Mouse (Mus musculus): ENCODE data around the gene Twf2. TPM values are rescaled to one million over a fixed set of nuclear protein-coding genes. Genes with fewer than 3 reads are reported as not detected.

Twf2 gene
- total and polyA plus RNA-seq, 3 experiments, result 66.8 to 101 TPM; not detected in 1

DNA sequence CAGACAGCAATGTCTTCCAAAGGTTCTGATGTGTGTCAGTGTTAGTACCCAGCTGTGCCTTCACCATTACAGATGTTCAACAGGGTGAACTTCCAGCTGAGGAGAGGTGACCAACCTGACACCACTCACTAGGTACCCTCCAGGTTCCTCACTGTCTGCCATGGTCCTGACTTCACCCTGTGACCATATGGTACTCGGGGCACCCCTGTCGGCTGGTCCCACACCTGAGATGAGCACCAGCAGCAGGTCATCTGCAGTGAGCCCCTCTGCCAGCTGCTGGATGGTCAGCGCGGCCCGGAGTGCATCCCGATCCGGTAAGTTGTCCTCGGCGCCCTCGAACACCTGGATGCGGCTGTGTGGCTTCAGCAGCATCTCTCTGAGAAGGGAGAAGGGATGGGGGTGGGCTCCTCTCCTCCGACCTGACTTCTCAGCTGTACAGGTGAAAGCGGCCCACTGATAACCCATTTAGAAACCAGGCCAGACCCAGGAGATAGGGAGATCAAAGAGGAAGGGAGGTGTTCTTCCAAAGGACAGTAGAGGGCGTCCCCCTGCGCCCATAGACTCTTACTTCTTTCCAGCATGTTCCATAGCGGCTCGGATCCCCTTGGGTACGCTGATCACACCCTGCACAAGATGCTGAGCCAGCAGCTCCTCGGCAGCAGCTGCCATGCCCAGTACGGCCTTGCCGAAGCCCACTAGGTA lies 45.8 kb upstream of the Twf2 start:
- Histone ChIP-seq H3K79me2 (ENCODE audit: control insufficient read depth, insufficient read depth, low read length, poor library complexity) (no peaks in the 10 kb centered on the region; the same call in 1 of the 2 replicates), H3K9me3 (replicated peaks; ENCODE audit: insufficient read depth, low read length) (no peaks in the 10 kb centered on the region), H3K9ac (ENCODE audit: control insufficient read depth, low read depth, low read length, poor library complexity, severe bottlenecking) (no peak overlapping the region), H3K4me1 (ENCODE audit: control insufficient read depth in 1 of 2, insufficient read depth in 2 of 2, low read length in 2 of 2) (peaks cover 2 to 6% of the 10 kb centered on the region in 2 experiments; a peak in 3 of 4 replicates), H3K27ac (ENCODE audit: control insufficient read depth, low read depth, low read length) (no peak overlapping the region), H3K4me3 (ENCODE audit: control insufficient read depth in 1 of 2, insufficient read depth in 1 of 2, low read depth in 2 of 2, low read length in 2 of 2) (no peak overlapping the region), H3K36me3 (ENCODE audit: control insufficient read depth in 1 of 2, insufficient read depth in 2 of 2, low read length in 2 of 2) (peaks cover 0 to 2% of the 10 kb centered on the region in 2 experiments; a peak in 1 of 4 replicates), H3K27me3 (ENCODE audit: control insufficient read depth in 1 of 2, insufficient read depth in 2 of 2, low read length in 2 of 2) (no peaks in the 10 kb centered on the region)
- no peak for DNase-seq (ENCODE audit: low read depth, low spot score)
- TF ChIP-seq MXI1 (IDR thresholded peaks at IDR 0.05; ENCODE audit: low read depth, low read length) (no peak), GATA1 (IDR thresholded peaks at IDR 0.05; ENCODE audit: low read depth, low read length) (no peak), E2F4 (IDR thresholded peaks at IDR 0.05; ENCODE audit: borderline replicate concordance, low read depth, low read length) (no peak), CHD1 (IDR thresholded peaks at IDR 0.05; ENCODE audit: low read depth, low read length) (no peak), CHD2 (IDR thresholded peaks at IDR 0.05; ENCODE audit: low read length) (no peak), RCOR1 (IDR thresholded peaks at IDR 0.05; ENCODE audit: low read depth, low read length) (no peak), POLR2AphosphoS5 (IDR thresholded peaks at IDR 0.05; ENCODE audit: borderline replicate concordance, low read depth, low read length) (no peak), UBTF (IDR thresholded peaks at IDR 0.05; ENCODE audit: borderline replicate concordance, insufficient read depth, low read depth, low read length) (no peak), POLR2A (IDR thresholded peaks at IDR 0.05; ENCODE audit: control insufficient read depth in 1 of 2, insufficient read depth in 1 of 2, low read depth in 1 of 2, low read length in 2 of 2, poor library complexity in 1 of 2) (no peak), USF2 (IDR thresholded peaks at IDR 0.05; ENCODE audit: borderline replicate concordance in 1 of 2, insufficient read depth in 1 of 2, low read depth in 1 of 2, low read length in 2 of 2) (no peak)

DNA sequence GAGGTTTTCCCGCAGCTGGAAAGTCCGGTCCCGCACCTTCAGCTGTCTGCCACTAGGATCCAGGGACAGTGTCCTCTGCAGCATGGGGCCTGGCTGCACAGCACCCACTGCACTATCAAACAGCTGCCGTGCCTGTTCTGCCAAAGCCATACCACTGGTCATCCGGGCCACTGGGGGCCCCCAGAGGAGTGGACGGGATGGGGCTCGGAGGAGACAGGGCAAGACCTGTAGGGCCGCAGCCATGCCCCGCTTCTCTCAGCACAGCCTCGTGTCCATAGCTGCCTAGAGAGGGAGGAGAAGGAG lies 45.3 kb upstream of the Twf2 start:
- Histone ChIP-seq H3K27ac (ENCODE audit: control insufficient read depth, low read depth, low read length) (no peak overlapping the region), H3K9ac (ENCODE audit: control insufficient read depth, low read depth, low read length, poor library complexity, severe bottlenecking) (no peak overlapping the region), H3K4me3 (ENCODE audit: control insufficient read depth in 1 of 2, insufficient read depth in 1 of 2, low read depth in 2 of 2, low read length in 2 of 2) (no peak overlapping the region), H3K79me2 (ENCODE audit: control insufficient read depth, insufficient read depth, low read length, poor library complexity) (no peaks in the 10 kb centered on the region; the same call in 1 of the 2 replicates), H3K9me3 (replicated peaks; ENCODE audit: insufficient read depth, low read length) (no peaks in the 10 kb centered on the region), H3K27me3 (ENCODE audit: control insufficient read depth in 1 of 2, insufficient read depth in 2 of 2, low read length in 2 of 2) (no peaks in the 10 kb centered on the region), H3K36me3 (ENCODE audit: control insufficient read depth in 1 of 2, insufficient read depth in 2 of 2, low read length in 2 of 2) (peaks cover 0 to 2% of the 10 kb centered on the region in 2 experiments; a peak in 1 of 4 replicates), H3K4me1 (ENCODE audit: control insufficient read depth in 1 of 2, insufficient read depth in 2 of 2, low read length in 2 of 2) (peaks cover 2 to 6% of the 10 kb centered on the region in 2 experiments; a peak in 3 of 4 replicates)
- no peak for DNase-seq (ENCODE audit: low read depth, low spot score)
- TF ChIP-seq SMC3 (IDR thresholded peaks at IDR 0.05; ENCODE audit: low read depth, low read length) (no peak), HCFC1 (IDR thresholded peaks at IDR 0.05; ENCODE audit: low read depth, low read length) (no peak), MEF2A (IDR thresholded peaks at IDR 0.05; ENCODE audit: extremely low read depth, insufficient replicate concordance, low read depth, low read length, poor library complexity, severe bottlenecking) (no peak), SIN3A (IDR thresholded peaks at IDR 0.05; ENCODE audit: low read length) (no peak), CHD1 (IDR thresholded peaks at IDR 0.05; ENCODE audit: low read depth, low read length) (no peak), TBP (IDR thresholded peaks at IDR 0.05; ENCODE audit: low read depth, low read length) (no peak), POLR2AphosphoS5 (IDR thresholded peaks at IDR 0.05; ENCODE audit: borderline replicate concordance, low read depth, low read length) (no peak), MAFK (IDR thresholded peaks at IDR 0.05; ENCODE audit: borderline replicate concordance, low read depth, low read length) (no peak), GATA1 (IDR thresholded peaks at IDR 0.05; ENCODE audit: low read depth, low read length) (no peak)

Measured in MEL (cell line).